Mouse (Mus musculus) right cerebral cortex, postnatal 36 days (tissue): ENCODE measurements around the gene Cacna1c.
A peak's percentile ranks its signal among the peaks of the same experiment; 100 is the strongest.
"Not testable (repeated sequence)": the region's sequence is repeated elsewhere in the genome, so short reads cannot be mapped to it uniquely, and the experiment has no call there.

Source experiments
- DNase-seq, 2 experiments: peaks; one replicate each; pipeline ENCODE4 v3.0.0; 2022; ENCODE audit warnings: low spot score in 2 of 2, mixed read lengths in 1 of 2

The Cacna1c gene

GRCm38 (mm10) chr6:118594833-118595680 lies 601.2 kb downstream of the Cacna1c start:
- peak in 1 of 2 experiments; percentile 60 for DNase-seq

GRCm38 (mm10) chr6:118594070-118594469 lies 602.1 kb downstream of the Cacna1c start:
- no peak for DNase-seq

DNA sequence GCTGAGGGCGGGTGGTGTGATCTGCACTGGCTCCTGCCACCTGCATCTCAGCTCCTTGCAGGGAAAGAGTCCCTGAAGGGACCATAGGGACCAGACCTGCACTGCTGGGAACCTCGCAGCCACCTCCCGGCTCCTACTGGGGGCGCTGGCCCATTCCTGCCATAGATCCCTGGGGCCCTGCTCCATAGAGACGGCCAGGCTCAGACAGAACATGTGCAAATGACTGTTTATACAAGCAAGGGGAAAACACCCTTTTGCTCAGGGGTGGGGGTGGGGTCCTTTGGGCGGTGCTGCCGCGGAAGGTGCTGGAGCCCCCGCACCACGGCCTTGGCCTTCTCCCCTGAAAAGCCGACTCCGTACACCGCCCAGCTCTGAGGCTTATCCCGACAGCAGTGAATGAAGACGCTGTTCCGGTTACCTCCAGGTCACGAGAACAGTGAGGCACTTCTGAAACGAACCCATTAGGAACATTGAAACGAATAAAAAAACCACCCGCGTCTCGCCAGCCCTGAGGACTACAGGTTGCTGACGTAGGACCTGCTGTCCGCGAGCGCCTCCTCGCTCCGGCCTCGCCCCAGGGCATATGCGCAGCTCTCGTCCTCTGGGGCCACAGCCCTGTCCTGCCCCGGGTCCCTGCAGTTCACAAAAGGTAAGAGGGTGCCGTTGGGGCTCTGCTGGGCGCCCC lies 602.7 kb downstream of the Cacna1c start:
- no peak for DNase-seq

DNA sequence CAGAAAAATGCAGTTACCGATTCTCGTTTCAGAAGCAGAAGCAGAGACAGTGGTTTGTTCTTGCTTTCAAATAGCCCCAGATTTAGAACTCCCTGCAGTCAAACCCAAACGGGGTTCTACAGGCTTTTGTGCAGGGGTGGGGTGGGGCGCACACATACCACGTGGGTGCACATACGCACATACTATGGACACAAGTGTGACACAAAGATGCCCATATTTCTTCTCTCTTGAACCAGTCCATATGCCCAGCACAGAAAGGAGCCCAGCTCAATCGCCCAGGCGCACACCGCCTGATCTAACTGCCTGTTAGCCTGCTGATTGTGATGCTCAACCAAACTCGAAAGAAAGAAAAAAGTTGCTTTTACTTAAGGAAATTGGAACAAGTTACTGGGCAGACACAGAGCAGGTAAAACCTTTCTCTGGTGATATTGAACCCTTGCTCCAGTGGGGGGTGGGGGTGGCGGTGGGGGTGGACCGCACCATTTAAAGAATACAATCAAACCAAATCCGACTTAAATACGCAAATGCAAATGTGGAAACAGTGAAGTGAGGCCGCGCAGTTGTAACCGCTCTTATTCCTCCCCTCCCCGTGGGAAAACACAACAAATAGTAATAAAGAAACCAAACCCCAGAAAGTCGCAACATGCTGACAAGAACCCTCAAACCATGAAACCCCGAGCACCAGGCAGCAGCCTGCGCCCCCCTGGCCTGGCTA lies 603.4 kb downstream of the Cacna1c start:
- no peak for DNase-seq

GRCm38 (mm10) chr6:118578741-118579140 lies 617.5 kb downstream of the Cacna1c start:
- DNase-seq, result not testable (repeated sequence)

DNA sequence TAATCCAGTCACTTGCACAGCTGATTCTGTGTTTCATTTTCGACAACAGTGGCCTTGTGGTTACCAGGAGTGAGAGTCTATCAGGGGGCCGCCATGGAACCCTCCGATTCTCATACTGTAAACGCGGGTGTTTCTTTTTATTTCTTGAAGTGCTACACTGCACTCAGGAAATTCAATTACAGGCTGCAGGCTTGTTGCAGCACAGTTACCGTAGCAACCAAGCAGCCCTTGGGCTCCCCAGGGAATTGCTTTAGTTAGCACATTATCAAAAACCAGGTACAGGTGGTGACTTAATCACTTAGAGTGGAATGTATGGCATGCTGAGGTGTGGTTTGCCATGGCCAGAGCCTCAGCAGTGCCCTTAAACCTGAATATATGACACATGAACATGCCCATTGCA lies 621.9 kb downstream of the Cacna1c start:
- DNase-seq, result no peak

DNA sequence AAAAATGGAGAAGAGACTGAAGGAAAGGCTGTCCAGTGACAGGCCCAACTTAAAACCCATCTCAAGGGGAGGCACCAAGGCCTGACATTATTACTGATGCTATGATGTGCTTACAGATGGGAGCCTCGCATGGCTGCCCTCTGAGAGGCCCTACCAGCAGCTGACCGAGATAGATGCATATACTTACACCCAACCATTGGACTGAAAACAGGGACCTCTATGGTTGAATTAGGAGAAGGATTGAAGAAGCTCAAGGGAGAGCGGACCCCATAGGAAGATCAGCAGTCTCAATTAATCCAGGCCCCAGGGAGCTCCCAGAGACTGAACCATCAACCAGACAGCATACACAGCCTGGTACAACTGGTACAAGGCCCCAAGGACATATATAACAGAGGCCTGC lies 628.4 kb downstream of the Cacna1c start:
- DNase-seq, result no peak

GRCm38 (mm10) chr6:118561745-118562609 lies 634.2 kb downstream of the Cacna1c start, which contains the start of gene Ankrd26:
TSS of gene Ankrd26 (minus strand) at chr6:118562226.
- DNase-seq, result peak; percentile 86 to 88

GRCm38 (mm10) chr6:118561225-118561624 lies 635.0 kb downstream of the Cacna1c start:
- DNase-seq, result no peak

DNA sequence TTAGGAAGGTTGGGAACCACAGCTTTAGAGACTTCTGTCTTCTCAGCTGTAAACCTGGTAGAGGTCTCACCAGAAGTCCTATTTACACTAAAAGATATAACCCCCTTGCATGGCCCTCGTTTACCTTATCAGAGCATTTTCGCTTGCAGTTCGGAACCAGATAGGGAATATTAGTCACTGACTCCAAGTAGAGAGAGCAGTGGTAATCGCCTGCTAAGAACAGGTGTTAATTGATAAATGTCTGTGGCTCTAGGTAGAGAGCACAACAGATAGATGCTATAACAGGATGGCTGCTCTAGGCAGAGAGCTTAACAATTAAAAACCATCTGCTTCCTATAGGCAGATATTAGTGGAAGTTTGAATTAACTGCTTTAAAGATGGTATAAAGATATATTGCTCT lies 657.6 kb downstream of the Cacna1c start:
- no peak for DNase-seq
